Comparison of ENCODE assay signal across 7 mouse cellular contexts in genomic region chr4:48278757-48279497, GRCm38 (mm10). TPM values are rescaled to one million over a fixed set of nuclear protein-coding genes. Genes with fewer than 3 reads are reported as not detected.
DNase-seq lines count a peak whose midpoint lies in the region; ATAC-seq and TF ChIP-seq lines count a peak whose summit lies in the region.

No protein-coding gene starts in this region.

- peak; percentile 3 for DNase-seq in ovary, postnatal 10 days (ENCODE audit: low spot score)
- no peak for DNase-seq in ovary, postnatal 36 days (ENCODE audit: low spot score)
- DNase-seq in forebrain, embryonic 14.5 days (ENCODE audit: low spot score), result peak; percentile 44
- DNase-seq in layer of hippocampus, adult 2 months (ENCODE audit: low spot score in 2 of 2), result peak in 1 of 2 experiments; percentile 28
- no peak for DNase-seq in thymus, postnatal 4 days

- no peaks in the 10 kb centered on the region for H3K27me3 ChIP-seq in forebrain, embryonic 14.5 days (replicated peaks; ENCODE audit: control insufficient read depth, insufficient read depth, low read length)

- H3K4me1 ChIP-seq in bone marrow macrophage, adult 2 months (ENCODE audit: control insufficient read depth, insufficient read depth, low read length), result 0 out of 2 replicates have a peak, but pooled peaks cover 2% of the 10 kb centered on the region
- H3K4me1 ChIP-seq in forebrain, embryonic 14.5 days (ENCODE audit: control insufficient read depth, insufficient read depth, low read length), result peaks cover 5% of the 10 kb centered on the region

- H3K9ac ChIP-seq in forebrain, embryonic 14.5 days (ENCODE audit: low read length), result peak overlapping the region; percentile 85

- H3K4me2 ChIP-seq in forebrain, embryonic 14.5 days (ENCODE audit: low read length), result peak overlapping the region; percentile 60

- under 1% methylated on average over 34 of the region's 34 CpGs for WGBS in forebrain, embryonic 14.5 days

- TF ChIP-seq CTCF in bone marrow macrophage, adult 2 months (IDR thresholded peaks at IDR 0.05; ENCODE audit: low read depth, low read length), result no peak
- TF ChIP-seq CTCF in layer of hippocampus, adult 2 months (conservative IDR thresholded peaks at IDR 0.05), result no peak

- no peak for TF ChIP-seq POLR2A in bone marrow macrophage, adult 2 months (IDR thresholded peaks at IDR 0.05; ENCODE audit: borderline replicate concordance, low read depth, low read length)

- H3K36me3 ChIP-seq in forebrain, embryonic 14.5 days (ENCODE audit: control insufficient read depth, insufficient read depth, low read length), result no peaks in the 10 kb centered on the region

- no peak; the same call in 1 of the 2 replicates for ATAC-seq in forebrain, embryonic 14.5 days
- ATAC-seq in megakaryocyte, adult 5-6 weeks (ENCODE audit: poor library complexity, severe bottlenecking), result peak; percentile 17

- H3K4me3 ChIP-seq in bone marrow macrophage, adult 2 months (ENCODE audit: insufficient read depth, low read length), result peak overlapping the region; percentile 100
- H3K4me3 ChIP-seq in forebrain, embryonic 14.5 days (ENCODE audit: low read depth, low read length), result peak overlapping the region; percentile 97
- H3K4me3 ChIP-seq in layer of hippocampus, adult 2 months, result peak overlapping the region; percentile 62

- H3K27ac ChIP-seq in bone marrow macrophage, adult 2 months (ENCODE audit: insufficient read depth, low read depth, low read length), result peak overlapping the region; percentile 56
- 0 out of 2 replicates have a peak overlapping the region, but pooled peaks have one; percentile 0 for H3K27ac ChIP-seq in forebrain, embryonic 14.5 days (ENCODE audit: low read depth, low read length)
- H3K27ac ChIP-seq in layer of hippocampus, adult 2 months, result peak overlapping the region; percentile 83

- H3K9me3 ChIP-seq in forebrain, embryonic 14.5 days (replicated peaks; ENCODE audit: control insufficient read depth, low read length), result no peaks in the 10 kb centered on the region

RNA-seq across cellular contexts. Expression of gene Erp44, which starts 0.4 kb away (rescaled TPM):
- polyA plus RNA-seq in bone marrow macrophage, adult 2 months (2012; ENCODE audit: insufficient read depth, insufficient read length, missing spikeins), result 83.9 and 91.6 TPM in 2 replicates
- 58.3 and 65.0 TPM in 2 replicates for polyA plus RNA-seq in forebrain, embryonic 14.5 days (2014; fragmentation: Nextera tagmentation; extraction: Ambion mirVana)
- total RNA-seq in layer of hippocampus, adult 2 months (2021), result 10 to 100 TPM; 36.0 to 41.3 TPM
- total RNA-seq in megakaryocyte, adult 5-6 weeks (2015), result 77.7 and 87.1 TPM in 2 replicates
- total RNA-seq in megakaryocyte, adult 5-6 weeks (2017), result 75.8 and 80.7 TPM in 2 replicates

RNA-seq across cellular contexts. Expression of gene Invs, which starts 0.6 kb away (rescaled TPM):
- polyA plus RNA-seq in bone marrow macrophage, adult 2 months (2012; ENCODE audit: insufficient read depth, insufficient read length, missing spikeins), result 8.3 and 8.5 TPM in 2 replicates
- 3.1 and 3.6 TPM in 2 replicates for polyA plus RNA-seq in forebrain, embryonic 14.5 days (2014; fragmentation: Nextera tagmentation; extraction: Ambion mirVana)
- 10 to 100 TPM; 12.8 TPM for total RNA-seq in layer of hippocampus, adult 2 months (2021)
- 4.0 TPM in 2 replicates for total RNA-seq in megakaryocyte, adult 5-6 weeks (2015)
- total RNA-seq in megakaryocyte, adult 5-6 weeks (2017), result 4.0 and 4.4 TPM in 2 replicates

Comparison
In these comparisons a context has a peak if more than half of its experiments do, and no peak if none do; other contexts are left out.
1. DNase-seq: peak in ovary, postnatal 10 days (single experiment) and forebrain, embryonic 14.5 days (single experiment); none in ovary, postnatal 36 days (single experiment) and thymus, postnatal 4 days (single experiment).
2. H3K27ac ChIP-seq: peak in every context shown above with its lines; median percentile 83 in layer of hippocampus, adult 2 months; 56 in bone marrow macrophage, adult 2 months; 0 in forebrain, embryonic 14.5 days.
3. Peak in every context shown above with its lines, with median percentiles within 50 percentile points of each other: H3K4me3 ChIP-seq.